Mouse (Mus musculus) layer of hippocampus, adult 2 months (tissue): ENCODE measurements around the gene Acot7. TPM values are rescaled to one million over a fixed set of nuclear protein-coding genes. Genes with fewer than 3 reads are reported as not detected.

Experiments
- DNase-seq, 2 experiments: peaks; one replicate each; pipeline ENCODE4 v3.0.0; 2022; ENCODE audit warnings: low spot score in 2 of 2
- H3K27ac ChIP-seq: fragments of 200-600 bp; 2 replicates; pipeline ENCODE4 v1.8.1; 2022
- H3K4me3 ChIP-seq: fragments of 200-600 bp; 2 replicates; pipeline ENCODE4 v1.8.1; 2022; ENCODE audit warnings: mild to moderate bottlenecking
- CTCF ChIP-seq: fragments of 200-600 bp; conservative IDR thresholded peaks from 2 replicates; pipeline ENCODE4 v1.8.1; 2022; ENCODE audit warnings: antibody characterized with exemption, mild to moderate bottlenecking, moderate library complexity
- total RNA-seq, 2 experiments: library from RNA; stranded (reverse); gene quantifications; 2 replicates each; pipeline ENCODE4 v1.2.3; 2021

Gene Acot7
- total RNA-seq, 2 experiments from 2014 or later = 306 to 335 TPM

DNA sequence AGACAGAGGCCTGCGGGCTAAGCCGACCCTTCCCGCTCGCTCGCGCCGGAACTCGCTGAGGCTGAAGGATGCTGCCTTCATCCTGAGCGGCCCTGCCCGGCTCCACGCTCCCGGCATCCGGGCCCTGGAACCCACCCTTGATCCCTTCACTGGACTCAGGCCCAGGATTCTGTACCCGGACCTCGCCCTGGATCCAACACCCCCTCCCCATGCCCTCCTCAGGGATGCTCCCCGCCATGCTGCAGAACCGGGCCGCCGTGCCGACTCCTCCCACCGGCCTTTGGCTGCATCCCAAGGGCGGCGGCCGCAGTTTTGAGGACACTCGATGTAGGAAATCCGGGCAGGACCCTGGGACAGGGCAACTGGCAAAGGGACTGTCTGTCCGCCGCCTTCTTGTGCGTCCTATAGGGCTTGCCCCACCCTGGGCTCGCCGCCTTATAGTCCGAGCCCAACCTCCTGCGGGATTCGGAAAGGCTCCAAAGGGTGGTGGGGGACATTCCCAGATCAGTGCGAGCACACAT, 470 bp downstream of the Acot7 start:
- Histone ChIP-seq H3K4me3 (peak overlapping the region; percentile 84), H3K27ac (peak overlapping the region; percentile 92)
- DNase-seq = no peak
- TF ChIP-seq CTCF = no peak

DNA sequence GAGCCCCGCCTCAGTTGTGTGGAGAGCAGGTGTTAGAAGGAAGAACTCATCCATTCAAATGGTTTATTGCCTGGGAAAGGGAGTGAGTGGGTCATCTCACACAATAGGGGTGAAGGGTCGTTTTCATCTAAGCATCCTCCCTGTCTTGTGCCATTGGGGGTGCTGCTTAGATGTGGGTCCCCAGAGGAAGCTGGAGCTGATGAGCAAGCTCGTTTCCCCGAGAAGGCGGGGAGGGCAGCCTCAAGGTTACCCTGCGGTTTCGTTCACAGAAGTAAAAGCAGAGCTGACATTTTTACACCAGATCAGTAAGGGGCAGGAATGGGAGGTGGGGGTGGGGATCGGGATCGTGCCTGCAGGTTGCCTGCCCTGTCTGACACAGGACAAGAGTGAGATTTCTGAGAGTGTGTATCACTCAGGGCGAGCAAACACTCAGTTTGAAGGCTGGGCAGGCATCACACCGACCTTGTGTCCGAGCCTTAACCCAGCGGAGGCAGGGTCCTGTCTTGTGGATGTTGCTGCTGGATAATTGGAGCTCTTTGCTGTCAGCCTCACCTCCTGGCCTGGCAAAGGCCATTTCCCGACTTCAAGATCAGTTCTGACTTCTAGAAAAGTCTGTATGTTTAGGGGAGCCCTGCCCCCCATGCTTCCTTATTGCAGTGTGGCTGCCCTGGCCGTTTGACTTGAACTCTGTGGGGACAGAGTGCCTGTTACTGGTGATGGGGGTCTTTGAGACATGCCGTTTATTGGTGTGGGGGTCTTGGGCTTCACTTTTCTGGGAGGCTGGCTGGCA, 1.2 kb downstream of the Acot7 start:
- no peak for DNase-seq
- Histone ChIP-seq H3K27ac (peak overlapping the region; percentile 92), H3K4me3 (peak overlapping the region; percentile 84)
- no peak for TF ChIP-seq CTCF

GRCm38 (mm10) chr4:152179946-152180660, 2.2 kb downstream of the Acot7 start:
- DNase-seq = no peak
- peak; percentile 30 for TF ChIP-seq CTCF
- peak overlapping the region; percentile 18; the same call in 1 of the 2 replicates for H3K27ac ChIP-seq
- H3K4me3 ChIP-seq = peak overlapping the region; percentile 84

DNA sequence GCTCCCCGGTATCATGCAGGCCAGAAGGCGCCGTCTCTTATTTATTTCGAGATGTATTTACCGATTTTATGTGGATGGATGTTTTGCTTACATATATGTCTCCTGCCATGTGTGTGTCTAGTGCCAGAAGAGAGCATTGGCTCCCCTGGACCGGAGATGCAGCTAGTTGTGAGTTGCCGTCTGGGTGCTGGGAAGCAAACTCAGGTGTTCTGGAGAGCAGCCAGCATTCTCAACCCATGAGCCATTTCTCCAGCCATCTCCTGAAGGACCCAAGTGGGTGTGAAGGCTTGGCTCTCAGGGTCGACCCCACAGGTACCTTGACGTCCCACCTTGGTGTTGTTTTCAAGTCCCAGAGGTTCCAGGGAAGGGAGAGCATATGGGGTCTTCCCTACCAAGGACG, 4.3 kb downstream of the Acot7 start:
- 0 out of 2 replicates have a peak overlapping the region, but pooled peaks have one; percentile 15 for H3K27ac ChIP-seq
- H3K4me3 ChIP-seq = no peak overlapping the region
- DNase-seq = no peak
- TF ChIP-seq CTCF = no peak

DNA sequence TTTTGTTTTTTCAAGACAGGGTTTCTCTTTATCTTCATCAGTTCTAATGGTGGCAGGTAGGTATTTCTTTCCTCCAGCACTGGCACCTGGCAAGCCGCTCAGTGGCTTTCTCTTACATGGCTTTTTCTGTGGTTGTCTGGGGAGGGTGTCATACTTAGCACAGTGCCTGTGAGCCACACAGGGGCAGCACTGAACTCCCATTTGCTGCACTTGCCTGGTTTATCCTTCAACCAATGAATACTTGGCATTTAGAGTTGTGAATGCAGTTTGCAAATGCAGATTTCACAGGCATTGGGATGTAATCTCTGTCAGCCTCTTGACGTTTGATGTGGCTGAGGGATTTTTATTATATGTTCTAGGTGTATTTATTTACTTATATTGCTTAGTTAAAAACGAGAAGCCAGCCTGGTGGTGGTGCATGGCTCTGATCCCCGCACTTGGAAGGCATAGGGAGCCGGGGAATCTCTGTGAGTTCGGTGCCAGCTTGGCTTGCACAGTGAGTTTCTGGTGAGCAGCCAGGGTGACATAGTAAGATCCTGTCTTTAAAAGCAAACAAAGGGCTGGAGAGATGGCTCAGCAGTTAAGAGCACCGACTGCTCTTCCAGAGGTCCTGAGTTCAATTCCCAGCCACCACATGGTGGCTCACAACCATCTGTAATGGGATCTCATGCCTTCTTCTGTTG, 6.6 kb downstream of the Acot7 start:
- Histone ChIP-seq H3K27ac (peak overlapping the region; percentile 79), H3K4me3 (no peak overlapping the region)
- peak; percentile 77 for TF ChIP-seq CTCF
- DNase-seq = peak; percentile 47 to 57

DNA sequence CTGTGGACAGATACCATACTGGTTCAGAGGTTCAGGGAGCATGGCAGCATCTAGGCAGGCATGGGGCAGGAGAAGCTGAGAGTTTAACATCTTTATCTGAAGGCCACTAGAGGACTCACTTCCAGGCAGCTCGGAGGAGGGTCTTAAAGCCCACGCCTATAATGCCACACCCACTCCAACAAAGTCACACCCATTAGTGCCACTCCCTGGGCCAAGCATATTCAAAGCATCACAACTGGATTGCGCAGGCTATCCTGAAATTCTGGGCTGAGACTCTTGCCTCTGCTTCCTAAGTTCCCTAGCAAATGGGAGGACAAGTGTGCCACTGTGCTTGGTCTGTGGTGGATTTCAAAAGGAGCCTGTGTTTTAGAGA, 7.2 kb downstream of the Acot7 start:
- Histone ChIP-seq H3K27ac (peak overlapping the region; percentile 79), H3K4me3 (no peak overlapping the region)
- TF ChIP-seq CTCF = peak; percentile 35
- no peak for DNase-seq

- peak overlapping the region; percentile 15; the same call in 1 of the 2 replicates for H3K4me3 ChIP-seq
- no peak for DNase-seq
- no peak for TF ChIP-seq CTCF
- H3K27ac ChIP-seq = peak overlapping the region; percentile 79
Observed at GRCm38 (mm10) chr4:152185510-152186204, 7.7 kb downstream of the Acot7 start.

DNA sequence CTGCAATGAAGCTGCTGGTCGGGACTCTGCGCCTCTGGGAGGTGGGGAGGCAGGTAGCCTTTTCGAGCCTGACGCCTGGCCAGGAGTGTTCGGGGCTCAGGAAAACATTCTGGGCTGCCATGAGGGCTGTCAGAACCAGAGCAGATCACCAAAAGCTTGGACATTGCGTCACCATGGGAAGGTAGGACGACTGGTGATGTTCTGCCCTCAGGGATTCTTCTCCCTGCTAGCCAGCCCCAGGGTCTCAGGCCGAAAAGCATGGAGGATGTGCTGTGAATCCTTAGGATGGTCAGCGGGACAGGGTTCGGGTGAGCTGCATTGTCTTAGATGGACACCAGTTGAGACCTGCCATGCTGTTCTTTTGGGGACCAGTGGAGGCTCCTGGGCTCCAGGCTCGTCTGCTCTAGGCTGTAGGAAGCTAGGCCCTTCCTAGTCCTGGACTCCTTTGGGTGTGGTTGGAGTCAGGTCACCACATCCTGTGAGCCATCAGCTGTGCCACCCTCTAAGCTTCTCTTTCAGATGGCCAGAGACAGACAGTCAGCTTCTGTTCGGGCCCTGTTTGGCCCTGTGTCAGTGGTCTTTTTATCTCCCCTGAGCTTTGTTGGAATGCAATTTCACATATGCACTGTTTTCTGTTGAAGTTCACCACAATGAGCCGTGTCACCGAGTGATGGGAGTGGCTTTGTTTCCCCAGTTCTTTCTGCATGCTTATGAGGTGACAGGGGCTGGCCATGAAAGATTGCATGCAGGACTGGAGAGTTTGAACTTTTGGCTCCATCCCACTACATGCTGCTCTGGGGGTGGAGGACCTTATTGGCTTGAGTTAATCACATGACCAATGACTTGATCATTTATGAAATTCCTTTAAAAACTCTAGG, 8.5 kb downstream of the Acot7 start:
- TF ChIP-seq CTCF = no peak
- no peak for DNase-seq
- Histone ChIP-seq H3K4me3 (no peak overlapping the region; the same call in 1 of the 2 replicates), H3K27ac (peak overlapping the region; percentile 79)

GRCm38 (mm10) chr4:152187142-152187541, 9.2 kb downstream of the Acot7 start:
- 0 out of 2 replicates have a peak, but pooled peaks have one; percentile 15 for TF ChIP-seq CTCF
- no peak for DNase-seq
- Histone ChIP-seq H3K27ac (peak overlapping the region; percentile 79; the same call in 1 of the 2 replicates), H3K4me3 (no peak overlapping the region)

DNA sequence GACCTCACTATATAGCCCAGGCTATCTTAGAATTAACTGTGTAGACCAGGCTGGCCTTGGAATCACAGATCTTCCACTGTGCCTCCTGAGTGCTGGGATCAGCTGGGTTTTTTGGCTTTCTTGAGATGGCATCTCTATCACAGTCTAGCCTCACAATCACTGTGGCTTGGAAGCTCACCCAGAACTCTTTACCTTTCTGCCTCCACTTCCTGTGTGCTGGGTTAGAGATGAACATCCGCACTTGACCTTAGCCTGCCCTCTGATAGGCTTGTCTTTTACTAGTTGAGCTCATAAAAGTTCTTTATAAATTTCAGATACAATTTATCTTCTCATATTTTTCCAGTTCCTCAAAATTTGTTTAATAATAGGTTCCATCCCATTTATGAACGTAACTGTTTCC, 10.7 kb downstream of the Acot7 start:
- peak overlapping the region; percentile 28; the same call in 1 of the 2 replicates for H3K27ac ChIP-seq
- H3K4me3 ChIP-seq = no peak overlapping the region
- no peak for DNase-seq
- no peak for TF ChIP-seq CTCF

GRCm38 (mm10) chr4:152189071-152189470, 11.1 kb downstream of the Acot7 start:
- TF ChIP-seq CTCF = no peak
- DNase-seq = no peak
- H3K27ac ChIP-seq = peak overlapping the region; percentile 76; the same call in 1 of the 2 replicates
- H3K4me3 ChIP-seq = no peak overlapping the region
